Mouse (Mus musculus) adrenal gland, postnatal 0 days (tissue): Measurements from ENCODE around the gene Gm21317. TPM values are rescaled to one million over a fixed set of nuclear protein-coding genes. Genes with fewer than 3 reads are reported as not detected.

Experiments
- polyA plus RNA-seq: library from polyadenylated mRNA; unstranded; fragments of >200 nt; fragmentation: Nextera tagmentation; extraction: Ambion mirVana; gene quantifications from 2 replicates; pipeline ENCODE4 v1.2.1, GENCODE M21; 2015

Gene Gm21317
- polyA plus RNA-seq, result not detected in 2 replicates

GRCm38 (mm10) chrY:82224927-82225326 is at the start of gene Gm21317:
Gene Gm21317, plus strand, starts transcription at chrY:82225227.

